Mouse (Mus musculus) embryonic facial prominence, embryonic 13.5 days (tissue): ENCODE measurements around the gene Svop. TPM values are rescaled to one million over a fixed set of nuclear protein-coding genes. Genes with fewer than 3 reads are reported as not detected.

Source experiments
- ATAC-seq: fragments of 200-750 bp; cut with Nextera tagmentation; 2 replicates; pipeline ENCODE4 v1.8.0; 2017; ENCODE audit warnings: low read depth; ENCODE audit not compliant: insufficient number of reproducible peaks, insufficient read depth, low FRiP score, low TSS enrichment
- H3K27ac ChIP-seq: fragments of 300-500 bp; sonication (generic); 2 replicates; pipeline ENCODE4 v1.5.1; 2015; ENCODE audit warnings: moderate library complexity, mild to moderate bottlenecking, inconsistent platforms
- H3K27me3 ChIP-seq: fragments of 300-500 bp; sonication (generic); 2 replicates; pipeline ENCODE4 v1.6.1; 2015; ENCODE audit warnings: mild to moderate bottlenecking, inconsistent platforms
- H3K36me3 ChIP-seq: fragments of 300-500 bp; sonication (generic); 2 replicates; pipeline ENCODE4 v1.6.1; 2015; ENCODE audit warnings: mild to moderate bottlenecking, inconsistent platforms
- H3K4me1 ChIP-seq: fragments of 300-500 bp; sonication (generic); 2 replicates; pipeline ENCODE4 v1.6.1; 2015; ENCODE audit warnings: inconsistent platforms
- H3K4me2 ChIP-seq: fragments of 300-500 bp; sonication (generic); 2 replicates; pipeline ENCODE4 v1.6.1; 2015; ENCODE audit warnings: moderate library complexity, mild to moderate bottlenecking, inconsistent platforms
- H3K4me3 ChIP-seq: fragments of 300-500 bp; sonication (generic); 2 replicates; pipeline ENCODE4 v1.5.1; 2015; ENCODE audit warnings: mild to moderate bottlenecking, inconsistent platforms
- H3K9ac ChIP-seq: fragments of 300-500 bp; sonication (generic); 2 replicates; pipeline ENCODE4 v1.6.1; 2015; ENCODE audit warnings: mild to moderate bottlenecking, inconsistent platforms
- H3K9me3 ChIP-seq: fragments of 300-500 bp; sonication (generic); 2 replicates; pipeline ENCODE4 v1.6.1; 2016; ENCODE audit warnings: inconsistent platforms
- WGBS: fragments of 180-500 bp; shearing (Covaris S2); methylation state at CpG from one replicate; pipeline ENCODE4 v1.1.7; 2015; ENCODE audit warnings: mixed read lengths; 5-methylcytosine and 5-hydroxymethylcytosine counted together
- polyA plus RNA-seq: library from polyadenylated mRNA; unstranded; fragments of >200 nt; fragmentation: Nextera tagmentation; extraction: Ambion mirVana; gene quantifications from 2 replicates; pipeline ENCODE4 v1.2.1, GENCODE M21; 2015

The Svop gene
- polyA plus RNA-seq, result 0.86 and 1.1 TPM in 2 replicates

DNA sequence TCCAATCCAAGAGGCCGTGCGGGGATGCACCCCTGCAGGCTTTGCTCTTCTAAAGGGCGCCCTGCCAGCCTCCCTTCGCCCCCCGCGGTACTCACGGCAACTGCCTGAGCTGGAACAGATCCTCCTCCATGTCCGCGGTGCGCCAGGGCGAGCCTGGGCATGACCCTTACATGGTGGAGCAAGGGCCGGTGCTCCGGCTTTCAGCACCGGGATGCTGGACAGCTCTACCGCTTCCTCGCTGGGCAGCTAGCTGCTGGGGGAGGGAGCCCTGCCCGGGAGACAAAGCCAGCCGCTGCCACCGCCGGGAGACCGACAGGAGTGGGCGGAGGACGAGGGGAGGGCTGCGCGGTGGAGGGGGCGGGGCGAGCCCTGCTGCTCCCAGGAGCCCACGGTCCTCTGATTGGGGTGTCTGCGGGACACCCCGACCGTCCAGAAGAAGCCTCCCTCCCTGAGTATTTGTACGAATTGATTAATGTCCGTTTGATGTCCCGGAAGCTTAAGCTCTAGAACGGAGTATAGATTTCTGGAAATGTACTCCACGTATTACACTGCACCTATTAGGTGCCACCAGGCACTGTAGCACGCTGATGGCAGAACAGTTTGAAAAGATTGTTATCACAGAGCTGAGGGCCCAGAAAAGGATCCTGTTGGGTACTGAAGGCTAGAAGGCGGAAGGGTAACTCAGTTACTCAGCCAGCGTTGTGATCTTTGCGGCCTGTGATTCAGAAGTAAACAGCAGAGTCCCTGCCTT, at the start of gene Svop:
Gene Svop, minus strand, starts transcription at position 514 of the 751 bp plus-strand sequence.
- WGBS, result 2% methylated on average over 40 of the region's 40 CpGs
- no peaks in the 10 kb centered on the region for H3K27me3 ChIP-seq
- H3K4me2 ChIP-seq, result peak within 1 kb of the TSS; percentile 62
- H3K4me3 ChIP-seq, result peak within 1 kb of the TSS; percentile 33
- 0 out of 2 replicates have a peak within 1 kb of the TSS, but pooled peaks have one; percentile 11 for H3K9ac ChIP-seq
- no peak within 1 kb of the TSS for H3K27ac ChIP-seq
- 0 out of 2 replicates have a peak, but pooled peaks have one; percentile 10 for ATAC-seq
- peaks cover 6% of the 10 kb centered on the region; the same call in 1 of the 2 replicates for H3K4me1 ChIP-seq
- H3K9me3 ChIP-seq, result no peaks in the 10 kb centered on the region
- no peaks in the 10 kb centered on the region for H3K36me3 ChIP-seq

DNA sequence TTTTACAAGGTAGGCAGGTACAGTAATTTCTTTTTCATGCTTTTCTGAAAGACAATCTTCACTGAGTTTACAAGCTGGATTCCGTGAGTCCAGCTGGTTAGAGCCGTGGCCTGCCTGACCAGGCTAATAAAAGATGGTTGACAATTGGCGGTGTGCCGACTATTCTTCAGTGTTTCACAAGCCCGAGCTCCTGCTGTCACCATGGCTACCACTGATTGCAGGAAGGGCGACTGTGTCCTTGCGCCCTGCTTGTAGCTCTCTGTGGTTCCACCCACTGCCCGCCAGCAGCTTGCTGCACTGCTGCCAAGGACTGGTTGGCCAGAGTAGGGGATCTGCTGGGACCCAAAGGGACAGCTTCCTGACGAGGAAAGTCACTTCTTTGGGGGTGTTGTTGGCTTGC, 47.8 kb upstream of the Svop start:
- no peak for ATAC-seq
- Histone ChIP-seq H3K36me3 (peaks cover 41% of the 10 kb centered on the region), H3K4me1 (peaks cover 11% of the 10 kb centered on the region; the same call in 1 of the 2 replicates), H3K27me3 (no peaks in the 10 kb centered on the region), H3K4me3 (no peak overlapping the region), H3K27ac (peak overlapping the region; percentile 51), H3K4me2 (no peak overlapping the region), H3K9me3 (no peaks in the 10 kb centered on the region), H3K9ac (no peak overlapping the region)
- whole genome bisulfite sequencing, result 68% methylated on average over 9 of the region's 9 CpGs

DNA sequence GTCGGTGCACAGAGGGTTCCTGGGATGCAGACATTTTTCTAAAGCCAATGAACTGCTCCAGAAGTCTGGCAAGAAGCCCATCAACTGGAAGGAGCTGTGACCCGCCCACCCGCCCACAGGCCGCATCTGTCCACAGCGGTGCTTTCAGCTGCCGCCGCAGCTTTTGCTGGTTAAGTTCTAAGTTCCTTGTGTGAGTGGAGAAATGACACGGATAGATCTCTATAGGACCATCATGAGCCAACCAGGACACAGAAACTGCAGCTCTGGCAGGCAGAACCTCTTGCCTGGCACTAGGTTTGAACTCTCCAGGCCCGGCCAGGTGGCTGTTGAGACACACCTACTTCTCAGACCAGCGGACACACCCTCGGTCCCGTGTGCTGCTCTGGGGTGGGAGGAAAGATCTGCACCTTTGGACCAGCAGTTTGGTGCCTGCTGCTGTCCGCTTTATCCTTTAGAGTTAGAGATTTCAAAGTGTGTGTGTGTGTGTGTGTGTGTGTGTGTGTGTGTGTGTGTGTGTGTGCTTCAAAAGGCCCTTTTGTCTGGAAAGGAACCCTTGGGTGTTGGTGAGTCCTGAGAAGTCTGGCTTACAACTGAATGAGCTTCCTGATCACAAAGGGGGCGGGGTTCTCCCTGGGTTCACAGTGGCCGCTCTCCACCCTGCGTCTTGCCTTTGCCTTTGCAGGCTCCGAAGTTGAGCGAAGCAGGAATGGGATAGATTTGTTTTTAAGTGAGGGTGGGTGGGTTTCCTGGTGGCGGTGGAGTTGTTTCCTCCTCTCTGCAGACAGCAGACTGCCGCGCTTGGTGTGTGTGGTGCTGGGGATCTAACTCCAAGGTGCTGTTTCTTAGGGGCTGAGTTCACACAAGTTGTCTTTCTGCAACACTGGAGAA, 47.2 kb upstream of the Svop start:
- no peak for ATAC-seq
- Histone ChIP-seq H3K4me1 (peaks cover 15% of the 10 kb centered on the region), H3K9ac (no peak overlapping the region), H3K27me3 (no peaks in the 10 kb centered on the region), H3K27ac (peak overlapping the region; percentile 51), H3K4me2 (no peak overlapping the region), H3K9me3 (no peaks in the 10 kb centered on the region), H3K4me3 (no peak overlapping the region), H3K36me3 (peaks cover 43% of the 10 kb centered on the region)
- 75% methylated on average over 21 of the region's 21 CpGs for WGBS

DNA sequence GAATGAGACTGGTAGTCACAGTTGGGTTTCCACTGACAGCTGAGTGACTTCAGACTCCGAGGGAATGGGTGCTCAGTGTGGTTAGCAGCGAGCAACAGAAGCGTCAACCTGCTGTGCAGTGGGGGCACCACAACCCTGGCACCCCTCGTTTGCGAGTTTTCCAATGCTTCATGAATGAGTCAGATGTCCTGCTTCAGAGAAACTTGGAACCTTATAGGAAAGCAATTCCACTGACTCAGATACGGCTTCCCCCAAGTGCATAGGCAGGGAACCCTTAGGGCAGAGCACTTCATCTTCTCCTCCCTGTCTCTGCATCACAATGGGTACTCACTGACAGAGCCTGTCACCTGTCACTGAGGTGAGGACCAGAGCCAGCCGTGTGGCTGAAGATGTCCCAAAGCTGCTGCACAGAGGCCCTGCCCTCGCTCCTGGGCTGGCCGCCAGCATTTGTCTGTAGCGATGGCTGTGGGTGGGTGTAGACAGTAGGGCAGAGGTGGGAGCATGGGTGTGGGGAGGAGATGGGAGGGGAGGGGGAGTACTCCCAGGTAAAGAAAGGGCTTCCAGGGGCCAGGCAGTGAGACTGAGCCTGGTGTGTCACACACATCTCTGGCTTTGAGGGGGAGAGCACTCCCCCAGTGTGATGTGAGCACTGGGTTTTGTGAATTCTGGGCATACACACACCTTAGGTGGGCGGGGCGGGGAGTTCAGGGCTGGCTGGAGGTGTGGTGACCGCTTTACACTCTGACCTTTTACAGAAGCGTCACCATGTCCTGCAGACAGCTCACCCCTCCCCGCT, 46.3 kb upstream of the Svop start:
- H3K36me3 ChIP-seq, result peaks cover 45% of the 10 kb centered on the region
- H3K27me3 ChIP-seq, result no peaks in the 10 kb centered on the region
- H3K9ac ChIP-seq, result no peak overlapping the region
- H3K4me2 ChIP-seq, result no peak overlapping the region
- peaks cover 19% of the 10 kb centered on the region for H3K4me1 ChIP-seq
- H3K27ac ChIP-seq, result no peak overlapping the region
- H3K4me3 ChIP-seq, result no peak overlapping the region
- H3K9me3 ChIP-seq, result no peaks in the 10 kb centered on the region
- no peak for ATAC-seq
- 82% methylated on average over 15 of the region's 15 CpGs for WGBS

DNA sequence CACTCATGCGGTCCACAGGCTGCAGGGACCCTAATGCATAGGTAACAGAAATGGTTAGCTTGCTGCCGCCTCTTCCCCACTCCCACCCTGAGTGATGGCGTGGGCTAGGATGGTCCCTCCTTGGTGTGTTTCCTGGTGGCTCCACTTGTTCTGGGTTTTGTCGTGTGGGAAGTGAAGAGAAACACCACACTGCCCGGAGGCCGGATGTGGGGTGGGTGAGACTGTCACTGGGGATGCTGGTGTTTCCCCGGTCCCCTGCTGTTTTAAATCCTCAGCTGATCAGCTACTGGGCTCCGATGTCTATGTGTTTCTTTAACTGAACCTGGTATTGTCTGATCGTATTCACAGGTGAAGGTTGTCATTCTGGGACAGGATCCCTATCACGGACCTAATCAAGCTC, 44.1 kb upstream of the Svop start:
- no peaks in the 10 kb centered on the region for H3K9me3 ChIP-seq
- peaks cover 34% of the 10 kb centered on the region for H3K4me1 ChIP-seq
- no peak overlapping the region for H3K4me2 ChIP-seq
- H3K27ac ChIP-seq, result no peak overlapping the region
- H3K9ac ChIP-seq, result 0 out of 2 replicates have a peak overlapping the region, but pooled peaks have one; percentile 46
- 93% methylated on average over 10 of the region's 10 CpGs for WGBS
- peaks cover 45% of the 10 kb centered on the region for H3K36me3 ChIP-seq
- H3K27me3 ChIP-seq, result no peaks in the 10 kb centered on the region
- ATAC-seq, result no peak
- no peak overlapping the region for H3K4me3 ChIP-seq

DNA sequence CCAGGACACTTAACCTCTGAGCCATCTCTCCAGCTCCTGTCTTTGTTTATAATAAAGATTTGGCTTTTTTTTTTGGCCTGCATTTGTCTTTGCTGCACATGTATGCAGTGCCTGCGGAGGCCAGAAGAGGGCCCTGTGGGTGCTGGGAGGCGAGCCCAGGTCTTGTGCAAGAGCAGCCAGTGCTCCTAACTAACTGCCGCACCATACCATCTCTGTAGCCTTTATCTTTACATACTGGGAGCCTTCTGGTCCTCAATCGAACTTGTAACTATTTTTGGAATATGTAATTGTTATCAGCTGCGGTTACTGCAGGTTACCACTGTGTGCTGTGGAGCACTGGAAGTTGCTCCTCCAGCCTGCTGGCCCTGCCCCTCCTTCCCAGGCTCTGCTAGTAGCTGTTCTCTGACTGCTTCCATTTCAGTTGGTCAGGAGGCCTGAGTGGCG, 42.7 kb upstream of the Svop start:
- Histone ChIP-seq H3K9me3 (no peaks in the 10 kb centered on the region), H3K9ac (peak overlapping the region; percentile 27; the same call in 1 of the 2 replicates), H3K36me3 (peaks cover 37% of the 10 kb centered on the region), H3K4me2 (no peak overlapping the region), H3K27ac (no peak overlapping the region), H3K4me1 (peaks cover 38% of the 10 kb centered on the region), H3K27me3 (no peaks in the 10 kb centered on the region), H3K4me3 (no peak overlapping the region)
- 48% methylated on average over 6 of the region's 6 CpGs for WGBS
- no peak for ATAC-seq

- Histone ChIP-seq H3K36me3 (peaks cover 33% of the 10 kb centered on the region), H3K4me2 (peak overlapping the region; percentile 97; the same call in 1 of the 2 replicates), H3K27ac (no peak overlapping the region), H3K9me3 (no peaks in the 10 kb centered on the region), H3K27me3 (no peaks in the 10 kb centered on the region), H3K4me3 (no peak overlapping the region), H3K4me1 (peaks cover 40% of the 10 kb centered on the region), H3K9ac (no peak overlapping the region)
- WGBS, result 90% methylated on average over 6 of the region's 6 CpGs
- no peak for ATAC-seq
Measured at GRCm38 (mm10) chr5:114132841-114133240, 41.5 kb upstream of the Svop start.

DNA sequence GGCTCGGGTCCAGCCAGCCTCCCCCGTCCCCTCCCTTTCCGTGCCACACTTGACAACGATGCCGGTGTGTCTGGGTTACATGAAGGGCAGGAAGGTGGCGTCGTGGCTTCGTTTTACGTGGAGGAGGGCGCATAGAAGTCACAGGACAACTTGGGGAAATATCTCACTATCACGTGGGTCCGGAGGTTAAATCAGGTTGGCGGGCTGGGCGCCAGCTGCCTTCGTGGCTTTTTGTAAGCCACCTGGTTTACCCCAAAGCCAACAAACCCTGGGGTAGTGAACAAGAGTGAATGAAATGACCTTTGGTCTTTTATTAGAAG, 40.1 kb upstream of the Svop start:
- Histone ChIP-seq H3K9ac (peak overlapping the region; percentile 77), H3K27ac (peak overlapping the region; percentile 74), H3K4me1 (peaks cover 43% of the 10 kb centered on the region), H3K27me3 (no peaks in the 10 kb centered on the region), H3K36me3 (peaks cover 20% of the 10 kb centered on the region; the same call in 1 of the 2 replicates), H3K4me3 (peak overlapping the region; percentile 84), H3K9me3 (no peaks in the 10 kb centered on the region), H3K4me2 (peak overlapping the region; percentile 97)
- no peak for ATAC-seq
- WGBS, result under 1% methylated on average over 15 of the region's 15 CpGs

GRCm38 (mm10) chr5:114130698-114131520, 39.5 kb upstream of the Svop start:
- peak overlapping the region; percentile 77 for H3K9ac ChIP-seq
- H3K27me3 ChIP-seq, result no peaks in the 10 kb centered on the region
- WGBS, result under 1% methylated on average over 86 of the region's 87 CpGs
- peak overlapping the region; percentile 97 for H3K4me2 ChIP-seq
- H3K4me3 ChIP-seq, result peak overlapping the region; percentile 84
- H3K9me3 ChIP-seq, result no peaks in the 10 kb centered on the region
- peak; percentile 98 for ATAC-seq
- peak overlapping the region; percentile 74 for H3K27ac ChIP-seq
- H3K36me3 ChIP-seq, result 0 out of 2 replicates have a peak, but pooled peaks cover 15% of the 10 kb centered on the region
- peaks cover 43% of the 10 kb centered on the region for H3K4me1 ChIP-seq

DNA sequence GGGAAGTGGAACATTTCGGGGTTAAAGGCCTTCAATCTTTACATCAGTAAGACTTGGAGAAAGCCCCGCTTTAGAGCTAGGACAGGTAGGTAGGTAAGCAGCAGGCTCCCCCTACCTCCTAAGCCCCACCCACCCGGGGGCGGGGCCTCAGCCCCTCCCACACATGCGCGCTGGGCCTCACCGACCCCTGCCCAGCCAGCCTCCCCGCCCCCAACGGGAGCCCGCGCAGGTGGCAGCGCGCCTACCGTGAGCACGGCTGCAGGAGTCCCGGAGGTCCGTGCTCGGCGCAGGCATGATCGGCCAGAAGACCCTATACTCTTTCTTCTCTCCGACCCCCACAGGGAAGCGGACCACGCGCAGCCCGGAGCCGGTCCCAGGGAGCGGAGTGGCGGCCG, 38.8 kb upstream of the Svop start, which contains the start of gene Ung:
Gene Ung, plus strand, starts transcription at position 176 of the 395 bp plus-strand sequence.
- Histone ChIP-seq H3K9me3 (no peaks in the 10 kb centered on the region), H3K27me3 (no peaks in the 10 kb centered on the region), H3K27ac (peak within 1 kb of the TSS; percentile 74), H3K4me1 (peaks cover 43% of the 10 kb centered on the region), H3K36me3 (peaks cover 17% of the 10 kb centered on the region; the same call in 1 of the 2 replicates), H3K4me3 (peak within 1 kb of the TSS; percentile 84), H3K9ac (peak within 1 kb of the TSS; percentile 77), H3K4me2 (peak within 1 kb of the TSS; percentile 97)
- WGBS, result 0% methylated on average over 26 of the region's 29 CpGs
- peak; percentile 27; the same call in 1 of the 2 replicates for ATAC-seq
